Comparison of ENCODE assay signal across 27 mouse cellular contexts in genomic region chr6:87170277-87170676, GRCm38 (mm10).
DNase-seq lines count a peak whose midpoint lies in the region; ATAC-seq and TF ChIP-seq lines count a peak whose summit lies in the region.
"Had no signal": no experiment of that assay in that cellular context is flagged by ENCODE, and none has a peak within 500 bp of the region (broad histone marks: within the 10 kb centered on the region; RNA-seq: fewer than 3 reads in every experiment).

No protein-coding gene starts in this region.

- H3K4me3 ChIP-seq in heart, embryonic 10.5 days = no peak overlapping the region
- no peak overlapping the region for H3K4me3 ChIP-seq in limb, embryonic 10.5 days
- H3K4me3 ChIP-seq in liver, embryonic 14.5 days (ENCODE audit: insufficient read depth in 1 of 2, low read depth in 2 of 2, low read length in 2 of 2) = no peak overlapping the region
- H3K4me3 ChIP-seq: forebrain, embryonic 12.5 days; heart, embryonic 15.5 days; hindbrain, embryonic 12.5 days; intestine, embryonic 15.5 days; limb, embryonic 12.5 days; midbrain, embryonic 13.5 days had no signal

- WGBS in heart, embryonic 10.5 days = 78% methylated on average over 6 of the region's 6 CpGs
- 90% methylated on average over 6 of the region's 6 CpGs for WGBS in limb, embryonic 10.5 days
- WGBS in liver, embryonic 14.5 days (ENCODE audit: insufficient replicate concordance) = 52% methylated on average over 6 of the region's 6 CpGs

- no peaks in the 10 kb centered on the region for H3K27me3 ChIP-seq in heart, embryonic 10.5 days (ENCODE audit: insufficient read depth, poor library complexity, severe bottlenecking)
- H3K27me3 ChIP-seq in limb, embryonic 10.5 days (ENCODE audit: low read depth, poor library complexity, severe bottlenecking) = no peaks in the 10 kb centered on the region
- no peaks in the 10 kb centered on the region for H3K27me3 ChIP-seq in liver, embryonic 14.5 days (ENCODE audit: control insufficient read depth, insufficient read depth, low read length)
- H3K27me3 ChIP-seq: forebrain, embryonic 12.5 days; hindbrain, embryonic 12.5 days; intestine, embryonic 15.5 days; limb, embryonic 12.5 days; midbrain, embryonic 13.5 days; Patski had no signal

- DNase-seq in heart, embryonic 10.5 days (ENCODE audit: low spot score) = peak; percentile 82
- DNase-seq in heart, adult 9 months (ENCODE audit: low spot score in 2 of 2) = no peak
- peak; percentile 65 for DNase-seq in c-Kit-positive CD71-positive TER-119-positive erythroid progenitor cells, embryonic 14.5 days (ENCODE audit: low spot score)
- no peak for DNase-seq in limb, embryonic 10.5 days (ENCODE audit: low spot score)
- DNase-seq in liver, embryonic 14.5 days (ENCODE audit: low read depth in 3 of 3, low spot score in 3 of 3) = peak in 2 of 3 experiments; percentile 62 to 72
- no peak for DNase-seq in adrenal gland, adult 2 months
- DNase-seq in neural tube, embryonic 10.5 days (ENCODE audit: extremely low spot score, low spot score) = no peak
- DNase-seq in cerebellum, postnatal 25 days = no peak
- DNase-seq: cerebellum, adult 18-20 months; cerebellum, postnatal 10 days; heart, postnatal 36 days; kidney, postnatal 4 days; layer of hippocampus, adult 9-11 months; lung, postnatal 4 days; retina, postnatal 1 day; right cerebral cortex, postnatal 14 days; thymus, adult 2 months; thymus, postnatal 36 days had no signal

- peaks cover 9% of the 10 kb centered on the region for H3K4me1 ChIP-seq in heart, embryonic 10.5 days
- H3K4me1 ChIP-seq in limb, embryonic 10.5 days = peaks cover 12% of the 10 kb centered on the region
- H3K4me1 ChIP-seq in liver, embryonic 14.5 days (replicated peaks; ENCODE audit: control insufficient read depth in 2 of 2, insufficient read depth in 2 of 2, low read length in 1 of 2) = peaks cover 21 to 26% of the 10 kb centered on the region in 2 experiments
- H3K4me1 ChIP-seq: forebrain, embryonic 12.5 days; hindbrain, embryonic 12.5 days; intestine, embryonic 15.5 days had no signal

- no peaks in the 10 kb centered on the region for H3K9me3 ChIP-seq in heart, embryonic 10.5 days
- H3K9me3 ChIP-seq in limb, embryonic 10.5 days (replicated peaks) = no peaks in the 10 kb centered on the region
- H3K9me3 ChIP-seq in liver, embryonic 14.5 days (ENCODE audit: control insufficient read depth, low read length) = no peaks in the 10 kb centered on the region
- H3K9me3 ChIP-seq: forebrain, embryonic 12.5 days; heart, embryonic 15.5 days; hindbrain, embryonic 12.5 days; intestine, embryonic 15.5 days; limb, embryonic 12.5 days; midbrain, embryonic 13.5 days had no signal

- peak overlapping the region; percentile 69; the same call in 1 of the 2 replicates for H3K27ac ChIP-seq in heart, embryonic 10.5 days
- 0 out of 2 replicates have a peak overlapping the region, but pooled peaks have one; percentile 22 for H3K27ac ChIP-seq in limb, embryonic 10.5 days
- H3K27ac ChIP-seq in liver, embryonic 14.5 days = peak overlapping the region; percentile 69
- H3K27ac ChIP-seq: forebrain, embryonic 12.5 days; heart, embryonic 15.5 days; hindbrain, embryonic 12.5 days; hindbrain, postnatal 0 days; intestine, embryonic 15.5 days; limb, embryonic 12.5 days; midbrain, embryonic 13.5 days had no signal

- ATAC-seq in liver, embryonic 14.5 days (ENCODE audit: insufficient read depth) = peak; percentile 98
- ATAC-seq: hindbrain, postnatal 0 days; intestine, embryonic 15.5 days; lung, postnatal 0 days; midbrain, embryonic 13.5 days; Patski had no signal

- H3K9ac ChIP-seq in liver, embryonic 14.5 days (replicated peaks) = peak overlapping the region; percentile 23; the same call in 1 of the 2 replicates
- H3K9ac ChIP-seq: forebrain, embryonic 12.5 days; heart, embryonic 15.5 days; hindbrain, embryonic 12.5 days; intestine, embryonic 15.5 days; limb, embryonic 12.5 days; midbrain, embryonic 13.5 days had no signal

- peak; percentile 75 for TF ChIP-seq EP300 in liver, embryonic 14.5 days (IDR thresholded peaks at IDR 0.05; ENCODE audit: low read depth)

- H3K36me3 ChIP-seq in heart, embryonic 10.5 days = no peaks in the 10 kb centered on the region
- H3K36me3 ChIP-seq in limb, embryonic 10.5 days = peaks cover 61% of the 10 kb centered on the region
- no peaks in the 10 kb centered on the region for H3K36me3 ChIP-seq in liver, embryonic 14.5 days (replicated peaks; ENCODE audit: control insufficient read depth, insufficient read depth, low read depth)
- H3K36me3 ChIP-seq: heart, embryonic 15.5 days; hindbrain, embryonic 12.5 days; intestine, embryonic 15.5 days had no signal

- H3K4me2 ChIP-seq in liver, embryonic 14.5 days (ENCODE audit: low read depth) = peak overlapping the region; percentile 46
- H3K4me2 ChIP-seq: forebrain, embryonic 12.5 days; heart, embryonic 15.5 days; hindbrain, embryonic 12.5 days; intestine, embryonic 15.5 days; limb, embryonic 12.5 days; midbrain, embryonic 13.5 days had no signal

- TF ChIP-seq CTCF in liver, embryonic 14.5 days (IDR thresholded peaks at IDR 0.05; ENCODE audit: low read depth) = no peak

Comparison
In these comparisons a context has a peak if more than half of its experiments do, and no peak if none do; other contexts are left out.
1. DNase-seq: peak in heart, embryonic 10.5 days (single experiment), c-Kit-positive CD71-positive TER-119-positive erythroid progenitor cells, embryonic 14.5 days (single experiment) and liver, embryonic 14.5 days (2 of 3); none in heart, adult 9 months (0 of 2), limb, embryonic 10.5 days (single experiment), adrenal gland, adult 2 months (single experiment), neural tube, embryonic 10.5 days (single experiment) and cerebellum, postnatal 25 days (0 of 2).
2. Peak in every context shown above with its lines, with median percentiles within 50 percentile points of each other: H3K27ac ChIP-seq.